Mouse (Mus musculus) brain, embryonic 14.5 days (tissue): ENCODE measurements around the gene Usf2.

ENCODE experiments used
- CTCF ChIP-seq: fragments of 200-500 bp; IDR thresholded peaks from 2 replicates; pipeline ENCODE4 v1.5.1; 2012; ENCODE audit warnings: inconsistent platforms, mild to moderate bottlenecking, moderate library complexity, borderline replicate concordance; ENCODE audit not compliant: insufficient read depth, insufficient read length; ENCODE audit errors: extremely low read depth
- POLR2A ChIP-seq: fragments of 200-500 bp; IDR thresholded peaks from 2 replicates; pipeline ENCODE4 v1.6.1; 2012; ENCODE audit warnings: mild to moderate bottlenecking, inconsistent platforms, borderline replicate concordance; ENCODE audit not compliant: poor library complexity, insufficient read depth, insufficient read length, severe bottlenecking; ENCODE audit errors: extremely low read depth

GRCm38 (mm10) chr7:30909773-30910172 is 46.8 kb downstream of the Usf2 start:
- TF ChIP-seq CTCF (no peak), POLR2A (no peak)
